Mouse (Mus musculus) c-Kit-negative CD71-positive TER-119-positive erythroid progenitor cells, embryonic 14.5 days (primary cell): ENCODE results near the gene Proz.
"Not testable (repeated sequence)": the region's sequence is repeated elsewhere in the genome, so short reads cannot be mapped to it uniquely, and the experiment has no call there.

Source experiments
- DNase-seq: peaks from one replicate; pipeline ENCODE4 v3.0.0-alpha.2; 2013; ENCODE audit warnings: low read depth, low spot score

Gene Proz

DNA sequence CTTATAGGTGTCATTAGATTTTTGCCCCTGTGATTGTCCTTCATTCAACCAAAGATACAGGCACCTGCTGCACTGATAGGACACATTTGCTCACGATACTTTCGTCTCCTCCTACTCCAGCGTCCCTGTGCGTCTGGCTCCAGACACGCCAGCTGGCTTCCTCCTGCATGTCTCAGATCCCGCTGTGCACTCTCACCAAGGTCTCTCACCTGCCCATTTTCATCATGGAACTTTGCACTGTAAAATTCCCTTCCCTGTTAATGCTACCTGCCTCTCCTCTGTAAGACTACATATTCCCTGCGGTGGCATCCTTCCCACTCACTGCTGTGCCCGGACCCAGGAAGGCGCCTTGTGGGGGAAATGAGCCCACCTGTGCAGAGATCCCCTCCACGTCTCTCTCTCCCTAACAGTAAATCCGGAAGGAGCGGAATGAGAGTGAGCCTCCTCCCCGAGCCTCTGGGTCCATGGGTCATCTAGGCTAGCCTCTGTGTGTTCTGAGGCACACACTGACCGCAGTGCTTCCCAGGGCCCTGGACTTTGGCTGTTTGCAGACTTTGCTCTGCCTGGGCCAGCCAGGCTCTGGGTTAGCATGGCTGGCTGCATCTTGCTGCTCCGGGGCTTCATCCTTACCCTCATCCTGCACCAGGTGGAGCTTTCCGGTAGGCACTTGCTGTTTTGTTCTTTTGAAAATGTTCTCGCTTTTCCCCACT is at the start of gene Proz:
Gene Proz (plus strand): TSS at position 474 of the 710 bp plus-strand sequence.
- no peak for DNase-seq

DNA sequence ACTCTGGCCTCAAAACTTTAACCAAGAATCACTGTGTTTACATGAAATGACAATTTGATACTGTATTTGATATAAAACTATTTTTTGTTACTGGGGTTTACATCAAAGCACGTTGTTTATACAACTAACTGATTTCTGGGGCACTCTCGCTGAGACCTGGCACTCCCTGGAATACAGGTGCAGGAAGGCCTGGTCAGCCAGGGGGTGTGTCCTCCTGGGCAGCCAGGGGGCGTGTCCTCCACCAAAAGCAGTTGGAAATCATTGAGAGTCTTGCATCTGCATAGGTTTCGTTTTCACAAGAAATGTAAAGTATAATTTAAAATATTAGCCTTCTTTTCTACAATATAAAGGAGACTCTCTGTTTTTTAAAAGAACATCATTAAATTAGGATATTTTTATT is 41.2 kb upstream of the Proz start:
- no peak for DNase-seq

DNA sequence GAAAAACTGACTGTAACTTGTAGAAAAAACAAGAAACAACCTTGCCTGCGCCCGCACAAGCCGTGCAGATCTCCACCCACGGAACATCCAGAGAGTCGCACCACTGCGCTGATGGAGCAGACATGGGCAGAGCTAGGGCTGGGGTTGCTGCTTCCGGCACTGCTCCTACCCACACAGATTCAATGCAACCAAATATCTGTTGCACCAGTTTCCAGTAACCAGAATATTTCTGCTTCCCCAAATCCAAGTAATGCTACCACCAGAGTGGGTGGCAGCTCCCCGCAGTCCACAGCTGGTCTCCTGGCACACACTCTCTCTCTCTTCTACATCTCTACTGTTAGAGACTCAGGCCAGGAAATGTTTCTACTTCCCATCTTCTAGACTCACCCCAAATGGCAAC is 38.9 kb upstream of the Proz start:
- DNase-seq, result no peak

DNA sequence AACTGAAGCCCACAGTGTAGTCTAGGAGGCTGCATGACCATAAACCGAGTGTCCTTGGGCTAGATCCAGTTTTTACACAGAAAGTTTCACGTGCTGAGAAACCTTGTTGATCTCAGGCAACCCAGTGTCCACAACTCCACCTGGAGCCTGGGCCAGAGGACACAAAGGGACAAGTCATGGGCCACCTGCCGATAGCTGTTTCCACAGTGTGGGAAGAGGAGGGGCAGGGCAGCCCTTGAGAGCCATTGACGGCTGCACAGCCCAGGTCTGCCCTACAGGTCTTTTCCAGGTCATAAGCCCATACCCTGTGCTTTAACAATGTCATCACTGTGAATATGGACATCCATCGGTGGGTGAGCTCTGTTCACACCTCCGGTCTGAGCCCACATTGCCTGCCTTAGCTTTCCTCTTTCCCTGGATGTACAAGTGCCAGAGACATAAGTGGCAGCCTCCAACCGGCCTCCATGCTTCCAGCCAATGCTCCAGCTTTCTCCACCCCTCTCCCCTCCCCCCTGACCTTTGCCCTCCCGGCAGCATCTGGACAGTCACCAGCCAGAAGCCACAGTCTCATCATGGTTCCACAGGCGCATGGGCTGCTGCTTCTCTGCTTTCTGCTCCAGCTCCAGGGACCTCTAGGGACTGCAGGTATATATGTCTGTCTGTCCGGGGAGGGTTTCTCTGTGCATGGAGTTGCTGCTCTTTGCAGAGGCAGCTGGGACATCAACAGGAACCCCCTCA is 35.1 kb upstream of the Proz start, which contains the start of gene F7:
Gene F7 (plus strand): TSS at position 548 of the 738 bp plus-strand sequence.
- DNase-seq, result no peak

DNA sequence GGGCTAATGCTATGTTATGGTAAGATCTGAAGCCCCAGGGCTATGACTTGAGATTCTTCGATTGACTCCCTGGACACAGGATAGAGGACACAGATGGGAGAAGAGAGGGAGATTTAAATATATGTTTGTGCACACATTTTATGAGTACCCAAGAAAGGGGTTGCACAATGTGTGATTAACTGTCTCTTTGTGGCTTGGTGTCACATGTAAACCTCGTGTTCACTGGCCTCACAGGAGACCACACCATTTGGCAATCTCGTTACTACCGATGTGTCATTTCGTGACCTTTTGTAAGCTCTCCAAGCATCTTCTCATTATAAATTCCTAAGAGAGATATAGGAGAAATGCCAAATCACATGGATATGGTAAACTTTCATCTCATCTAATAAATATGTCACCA is 33.1 kb upstream of the Proz start:
- no peak for DNase-seq

DNA sequence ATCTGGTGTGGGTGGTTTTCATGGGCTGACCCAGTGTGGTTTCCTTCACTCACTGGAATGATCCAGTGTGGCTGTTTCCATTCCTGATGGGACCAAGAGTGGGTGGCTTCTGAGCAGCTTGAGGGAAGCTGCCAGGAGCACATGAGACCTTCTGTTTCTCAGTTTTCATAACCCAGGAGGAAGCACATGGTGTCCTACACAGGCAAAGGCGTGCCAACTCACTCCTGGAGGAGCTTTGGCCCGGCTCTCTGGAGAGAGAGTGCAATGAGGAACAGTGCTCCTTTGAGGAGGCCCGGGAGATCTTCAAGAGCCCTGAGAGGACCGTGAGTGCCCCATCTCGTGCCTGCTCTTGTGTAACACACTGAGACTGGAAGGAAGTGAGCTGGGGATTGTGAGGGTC is 32.2 kb upstream of the Proz start:
- no peak for DNase-seq

DNA sequence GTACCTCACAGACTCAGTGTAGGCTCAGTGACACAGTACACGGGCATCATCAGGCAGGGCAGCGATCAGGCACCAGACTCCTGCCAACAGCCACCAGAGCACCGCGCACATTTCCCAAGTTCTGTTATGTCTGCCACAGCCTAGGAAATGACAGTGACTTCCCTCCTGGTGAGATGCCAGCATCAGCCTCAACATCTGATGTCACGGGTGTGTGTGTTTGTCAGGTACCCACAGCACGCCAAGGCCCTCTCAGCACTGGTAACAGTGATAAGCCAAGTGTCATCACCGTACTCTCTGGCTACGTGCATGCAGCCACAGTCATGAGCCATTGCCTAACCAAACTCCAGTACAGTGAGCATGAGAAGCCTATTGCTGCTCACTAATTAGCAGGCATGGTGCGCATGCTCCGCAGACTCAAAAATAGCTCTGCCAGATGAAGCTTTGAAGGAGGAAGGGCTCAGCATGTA is 24.3 kb upstream of the Proz start:
- no peak for DNase-seq

DNA sequence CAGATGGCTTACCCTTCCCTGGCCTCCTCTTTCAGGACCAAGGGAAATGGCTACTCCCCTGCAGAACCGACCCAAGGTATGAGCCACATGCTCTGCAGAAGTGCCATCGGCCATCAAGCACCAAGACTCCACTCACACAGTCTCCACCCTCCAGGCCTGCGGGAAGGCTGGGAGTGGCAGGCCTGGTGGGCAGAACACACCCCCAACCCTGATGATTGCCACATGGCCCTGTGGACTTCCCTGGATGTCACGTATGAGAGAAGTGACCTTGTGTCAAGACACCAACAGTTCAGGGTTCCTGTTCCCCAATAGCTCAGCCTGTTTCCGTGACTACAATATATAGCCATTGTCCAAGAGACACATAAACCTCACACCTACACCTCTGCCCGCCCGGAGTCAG is 23.7 kb upstream of the Proz start, which contains the start of gene F10:
Gene F10 (plus strand): TSS at position 294 of the 400 bp plus-strand sequence.
- DNase-seq, result no peak

DNA sequence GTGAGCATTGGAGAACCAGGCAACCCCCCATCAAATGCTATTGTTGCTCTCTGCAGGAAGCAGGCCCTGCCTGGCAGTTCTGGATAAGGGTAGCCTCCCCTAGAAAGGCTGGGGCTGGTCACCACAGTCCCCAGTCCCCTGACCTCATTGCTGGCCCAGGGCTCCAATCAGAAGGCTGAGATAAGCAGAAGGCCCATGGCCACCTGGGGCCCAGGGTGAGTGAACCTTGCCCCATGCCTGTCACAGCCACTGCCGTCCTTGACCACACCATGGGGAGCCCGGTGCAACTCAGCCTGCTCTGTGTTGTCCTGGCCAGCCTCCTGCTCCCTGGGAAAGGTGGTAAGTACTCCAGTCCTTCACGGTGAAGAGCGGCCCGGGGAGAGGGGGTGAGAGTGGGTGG is 23.1 kb upstream of the Proz start:
- no peak for DNase-seq

DNA sequence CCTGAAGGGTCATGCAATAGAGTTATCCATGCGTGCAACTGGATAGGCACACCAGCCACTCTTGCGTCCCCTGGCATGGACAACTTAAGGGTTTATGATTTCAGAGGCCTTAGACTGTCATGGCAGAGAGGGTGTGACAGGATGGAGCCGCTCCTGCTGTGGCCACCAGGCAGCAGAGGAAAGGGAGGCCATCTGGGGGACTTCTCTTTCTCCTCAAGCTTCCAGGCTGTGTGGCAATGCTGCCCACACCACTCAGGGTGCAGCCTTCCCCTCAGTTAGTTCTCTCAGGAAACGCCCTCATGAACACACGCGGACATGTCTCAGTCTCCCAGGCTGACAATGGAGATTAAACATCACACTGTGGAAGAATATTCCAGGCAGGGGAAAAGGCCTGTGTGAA is 21.7 kb upstream of the Proz start:
- DNase-seq, result no peak

DNA sequence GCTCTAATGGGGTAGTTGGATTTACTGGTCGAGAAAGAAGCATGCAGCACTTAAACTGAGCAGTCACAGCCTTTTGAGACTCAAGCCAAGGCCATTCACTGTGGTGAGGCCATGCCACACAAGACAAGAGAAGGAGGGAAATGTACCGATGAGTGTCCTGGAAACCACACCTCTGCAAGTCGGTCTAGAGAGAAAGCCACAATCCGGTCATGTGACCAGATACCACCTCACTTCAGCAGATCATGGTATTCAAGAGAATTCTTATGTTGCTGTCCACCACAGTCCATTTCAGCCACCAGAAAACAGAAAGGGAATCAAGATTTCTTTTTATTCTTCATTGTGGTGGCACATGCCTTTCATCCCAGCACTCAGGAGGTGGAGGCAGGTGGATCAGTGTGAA is 19.3 kb upstream of the Proz start:
- DNase-seq, result no peak

DNA sequence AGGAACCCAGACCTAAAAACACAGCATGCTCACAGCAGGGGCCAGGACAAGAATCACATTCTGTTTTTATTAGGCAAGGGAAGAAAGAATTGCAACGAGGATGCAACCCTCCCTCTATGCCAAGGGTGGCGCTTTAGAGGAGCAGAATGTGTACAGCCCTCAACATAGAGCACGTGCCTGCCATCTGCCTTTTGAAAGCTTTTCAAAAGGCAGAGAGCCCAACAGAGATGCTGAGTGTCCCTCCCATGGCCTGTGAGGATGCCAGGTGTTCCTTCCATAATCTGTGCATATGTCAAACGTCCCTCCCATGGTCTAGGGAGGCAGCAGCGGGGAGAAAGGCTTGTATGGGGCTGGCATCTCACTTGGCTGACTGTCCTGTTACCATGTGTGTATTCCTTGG is 13.1 kb upstream of the Proz start:
- no peak for DNase-seq

DNA sequence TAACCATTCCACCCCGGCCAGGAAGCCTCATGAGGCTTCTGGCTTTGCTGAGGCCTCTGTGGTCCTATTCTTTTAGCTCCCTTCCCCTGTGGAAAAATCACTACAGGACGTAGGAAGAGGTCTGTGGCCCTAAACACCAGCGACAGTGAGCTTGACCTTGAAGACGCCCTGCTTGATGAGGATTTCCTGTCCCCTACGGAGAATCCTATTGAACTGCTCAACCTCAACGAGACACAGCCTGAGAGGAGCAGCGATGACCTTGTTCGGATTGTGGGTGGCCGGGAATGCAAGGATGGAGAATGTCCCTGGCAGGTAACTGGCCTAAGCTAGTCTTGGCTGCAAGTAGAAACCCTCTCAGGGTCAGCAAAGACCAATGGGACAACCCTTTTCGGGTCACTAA is 10.2 kb upstream of the Proz start:
- no peak for DNase-seq

DNA sequence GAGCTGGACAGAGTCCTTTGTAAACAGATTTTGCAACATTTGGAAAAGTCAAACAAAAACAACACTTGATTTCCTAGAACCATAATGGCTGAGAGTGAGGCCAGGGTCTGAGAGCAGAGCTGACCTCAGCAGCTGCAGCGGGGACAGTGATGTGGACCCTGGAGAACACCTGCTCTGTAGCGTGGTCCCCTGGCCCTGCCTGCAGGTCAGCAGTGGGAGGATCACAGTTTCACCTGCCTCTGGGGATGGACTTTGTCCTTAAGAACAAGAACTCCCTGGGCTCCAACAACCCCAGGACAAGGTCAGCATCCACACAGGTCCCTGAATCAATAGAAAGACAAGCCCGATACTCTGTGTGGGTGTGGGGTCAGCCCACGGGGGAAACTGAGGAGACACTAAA is 3.4 kb upstream of the Proz start:
- DNase-seq, result no peak

DNA sequence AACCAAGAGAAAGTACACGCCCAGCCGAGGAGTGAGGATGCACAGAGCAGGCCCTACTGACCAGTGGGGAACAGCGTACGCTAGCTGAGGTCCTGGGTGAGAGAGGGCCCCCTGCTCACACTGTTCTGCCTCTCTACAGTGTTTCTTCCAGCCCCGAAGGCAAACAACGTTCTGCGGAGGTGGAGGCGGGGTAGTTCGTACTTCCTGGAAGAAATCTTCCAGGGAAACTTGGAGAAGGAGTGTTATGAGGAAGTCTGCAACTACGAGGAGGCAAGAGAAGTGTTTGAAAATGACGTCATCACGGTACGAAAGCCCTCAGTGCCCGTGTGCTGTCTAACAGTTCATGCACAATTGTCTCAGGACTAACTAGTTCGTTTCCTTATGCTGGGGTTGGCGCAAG is 2.4 kb downstream of the Proz start:
- no peak for DNase-seq

DNA sequence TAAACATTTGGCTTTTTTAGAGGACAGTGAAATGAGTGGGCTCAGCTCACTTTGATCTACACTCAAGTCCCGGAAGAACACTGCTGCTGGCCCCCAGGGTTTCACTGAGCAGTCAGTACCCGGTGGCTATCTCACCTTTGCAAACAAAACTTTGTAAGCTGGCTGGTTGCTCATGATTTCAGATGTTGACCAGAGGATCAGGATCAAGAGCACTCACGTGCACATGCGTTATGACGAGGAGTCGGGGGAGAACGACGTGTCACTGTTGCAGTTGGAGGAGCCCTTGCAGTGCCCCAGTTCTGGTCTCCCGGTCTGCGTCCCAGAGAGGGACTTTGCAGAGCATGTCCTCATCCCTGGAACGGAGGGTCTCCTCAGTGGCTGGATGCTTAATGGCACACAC is 12.5 kb downstream of the Proz start:
- DNase-seq, result no peak

DNA sequence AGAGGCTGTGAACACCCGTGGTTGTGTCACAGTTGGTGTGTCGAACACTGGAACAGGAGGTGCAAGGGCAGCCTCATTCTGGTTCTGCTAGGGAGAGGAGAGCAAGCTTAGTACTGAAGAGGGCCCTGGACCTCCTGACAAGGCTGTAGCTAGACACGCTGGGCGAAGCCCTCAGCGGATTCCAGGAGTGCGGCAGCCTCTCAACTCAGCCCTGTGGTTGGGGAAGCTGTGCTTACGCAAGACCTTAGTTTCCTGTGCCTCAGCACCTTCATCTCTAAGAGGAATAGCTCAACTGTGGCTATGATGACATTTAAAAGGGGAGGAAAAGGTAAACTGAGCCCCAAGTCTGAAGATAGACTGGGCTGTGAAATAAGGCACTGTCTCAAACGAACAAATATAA is 14.3 kb downstream of the Proz start:
- DNase-seq, result no peak

DNA sequence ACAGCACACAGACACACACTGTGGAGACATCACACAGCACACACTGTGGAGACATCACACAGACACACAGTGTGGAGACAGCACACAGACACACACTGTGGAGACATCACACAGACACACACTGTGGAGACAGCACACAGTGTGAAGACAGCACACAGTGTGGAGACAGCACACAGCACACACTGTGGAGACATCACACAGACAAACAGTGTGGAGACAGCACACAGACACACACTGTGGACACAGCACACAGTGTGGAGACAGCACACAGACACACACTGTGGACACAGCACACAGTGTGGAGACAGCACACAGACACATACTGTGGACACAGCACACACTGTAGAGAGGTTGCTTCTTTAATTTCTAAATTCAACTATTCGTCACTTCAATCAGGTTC is 14.9 kb downstream of the Proz start:
- not testable (repeated sequence) for DNase-seq

DNA sequence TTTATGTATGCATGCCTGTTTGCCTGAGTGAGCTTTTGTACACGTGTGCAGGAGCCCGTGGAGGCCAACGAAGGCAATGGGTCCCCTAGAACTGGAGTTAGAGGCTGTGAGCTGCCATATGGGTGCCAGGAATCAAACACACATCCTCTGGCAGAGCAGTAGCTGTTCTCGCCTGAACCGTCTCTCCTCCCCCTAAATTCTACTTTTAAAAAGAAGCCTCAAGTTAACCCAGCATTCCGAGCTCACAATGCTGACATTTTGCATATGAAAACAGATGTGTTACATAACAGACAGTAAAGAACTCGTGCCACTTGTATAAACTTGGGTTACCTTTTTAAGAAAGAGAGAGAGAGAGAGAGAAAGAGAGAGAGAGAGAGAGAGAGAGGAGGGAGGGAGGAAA is 16.8 kb downstream of the Proz start:
- DNase-seq, result no peak

DNA sequence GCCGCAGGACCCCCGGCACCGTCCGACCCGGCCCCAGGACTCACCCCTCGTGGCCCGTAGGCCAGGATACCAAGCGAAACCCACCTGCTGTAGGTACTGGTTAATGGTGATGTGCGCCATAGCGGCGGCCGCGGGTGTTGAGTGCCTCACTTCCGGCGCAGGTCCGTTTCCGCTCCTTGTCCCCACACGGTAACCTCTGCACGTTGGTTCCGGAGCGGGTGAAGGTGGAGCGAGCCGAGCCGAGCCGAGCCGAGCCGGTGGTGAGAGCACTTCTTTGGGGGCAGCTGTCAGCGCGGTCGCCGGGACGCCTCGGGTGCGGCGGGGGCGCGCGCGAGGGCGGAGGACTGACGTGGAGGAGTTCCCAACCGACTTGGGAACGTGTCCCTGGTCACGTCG is 44.0 kb downstream of the Proz start:
- peak; percentile 77 for DNase-seq

DNA sequence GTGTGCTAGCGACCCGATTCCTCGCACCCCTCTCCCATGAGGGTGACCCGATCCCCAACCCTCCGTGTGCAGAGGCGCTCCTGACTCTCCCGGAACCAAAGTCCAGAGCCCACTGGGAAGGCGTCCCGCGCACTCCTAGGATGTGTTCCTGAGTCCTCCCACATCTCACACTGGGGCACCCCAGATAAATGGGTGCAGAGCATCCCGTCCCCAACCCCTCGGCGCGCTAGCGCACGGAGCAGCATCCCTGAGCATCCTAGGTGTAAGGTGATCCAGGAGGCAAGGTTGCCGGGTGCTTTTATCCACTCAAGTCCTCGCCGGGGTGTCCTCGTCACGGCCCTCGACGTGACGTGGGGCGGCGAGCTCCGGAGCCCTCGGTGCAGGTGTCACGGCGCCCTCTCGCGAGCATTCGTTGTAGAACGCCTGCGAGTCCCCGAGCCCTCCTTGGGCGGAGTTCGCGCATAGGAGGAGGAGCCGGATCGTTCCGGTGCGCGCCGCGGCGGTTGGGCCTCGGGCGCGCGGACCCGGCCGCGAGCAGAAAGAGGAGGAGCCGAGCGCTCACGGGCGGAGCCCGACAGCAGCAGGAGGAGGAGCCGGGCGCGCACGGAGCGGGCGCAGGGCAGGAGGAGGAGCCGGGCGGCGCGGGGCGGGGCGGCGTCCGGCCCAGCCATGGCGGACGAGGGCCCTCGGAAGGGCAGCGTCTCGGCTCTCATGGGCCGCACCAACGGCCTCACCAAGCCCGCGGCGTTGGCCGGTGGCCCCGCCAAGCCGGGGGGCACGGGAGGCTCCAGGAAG is 44.6 kb downstream of the Proz start, which contains the start of the genes Pcid2 and Cul4a:
Gene Pcid2 (minus strand): TSS at position 373 of the 795 bp plus-strand sequence.
Gene Cul4a (plus strand): TSS at position 535 of the 795 bp plus-strand sequence.
- DNase-seq, result peak; percentile 95

DNA sequence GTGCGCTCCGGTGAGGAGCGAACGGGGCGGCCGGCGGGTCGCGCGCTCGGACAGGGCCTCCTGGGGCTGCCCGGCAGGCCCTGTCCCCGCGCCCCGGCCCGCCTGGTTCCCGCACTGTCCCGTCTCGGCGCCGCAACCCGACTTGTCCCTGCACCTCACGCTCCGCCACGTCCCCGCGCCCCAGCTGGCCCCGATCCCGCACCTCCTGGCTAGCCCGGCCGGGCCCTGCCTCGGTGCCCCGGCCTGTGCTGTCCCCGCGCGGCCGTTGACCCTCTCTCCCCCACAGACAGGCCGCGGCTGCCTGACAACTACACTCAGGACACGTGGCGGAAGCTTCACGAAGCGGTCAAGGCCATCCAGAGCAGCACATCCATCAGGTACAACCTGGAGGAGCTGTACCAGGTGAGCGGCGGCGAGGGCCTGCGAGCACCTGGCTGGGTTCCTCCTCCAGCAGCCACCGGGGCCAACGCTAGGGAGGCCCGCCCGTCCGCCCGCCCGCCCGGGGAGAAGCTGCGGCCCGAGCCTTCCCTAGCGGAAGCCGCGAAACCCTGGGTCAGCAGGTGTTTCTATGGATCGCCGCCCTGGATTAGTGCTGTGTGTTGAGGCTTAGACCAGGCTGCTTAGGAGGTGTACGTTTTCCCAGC is 45.3 kb downstream of the Proz start:
- DNase-seq, result peak; percentile 47
